Mouse (Mus musculus) CD4-positive, CD25-positive, alpha-beta regulatory T cell, adult 2 months (primary cell): ENCODE data around the gene Ccnb1ip1.
"Not testable (repeated sequence)": the region's sequence is repeated elsewhere in the genome, so short reads cannot be mapped to it uniquely, and the experiment has no call there.

Source experiments
- DNase-seq: peaks from one replicate; pipeline ENCODE4 v3.0.0-alpha.2; 2012; ENCODE audit warnings: low read depth, low spot score

The Ccnb1ip1 gene

GRCm38 (mm10) chr14:50807487-50808072 is at the start of gene Ccnb1ip1, which contains the start of gene Parp2:
Gene Ccnb1ip1 (minus strand): TSS chr14:50807732.
Gene Parp2 (plus strand): TSS chr14:50807841.
- DNase-seq, result peak; percentile 97

GRCm38 (mm10) chr14:50855788-50856187 is 48.3 kb upstream of the Ccnb1ip1 start:
- no peak for DNase-seq

- no peak for DNase-seq
Observed at GRCm38 (mm10) chr14:50837236-50837635, 29.7 kb upstream of the Ccnb1ip1 start.

GRCm38 (mm10) chr14:50834435-50834834 is 26.9 kb upstream of the Ccnb1ip1 start:
- DNase-seq, result no peak

- no peak for DNase-seq
Observed at GRCm38 (mm10) chr14:50833964-50834363, 26.4 kb upstream of the Ccnb1ip1 start.

GRCm38 (mm10) chr14:50829878-50830277 is 22.3 kb upstream of the Ccnb1ip1 start:
- DNase-seq, result no peak

- DNase-seq, result no peak
Observed at GRCm38 (mm10) chr14:50826579-50826978, 19.0 kb upstream of the Ccnb1ip1 start.

GRCm38 (mm10) chr14:50824219-50824618 is 16.7 kb upstream of the Ccnb1ip1 start:
- peak; percentile 51 for DNase-seq

- DNase-seq, result peak; percentile 61
Observed at GRCm38 (mm10) chr14:50823240-50823639, 15.7 kb upstream of the Ccnb1ip1 start.

- no peak for DNase-seq
Observed at GRCm38 (mm10) chr14:50813060-50813459, 5.5 kb upstream of the Ccnb1ip1 start.

- not testable (repeated sequence) for DNase-seq
Observed at GRCm38 (mm10) chr14:50806469-50806868, 1.1 kb downstream of the Ccnb1ip1 start.

GRCm38 (mm10) chr14:50804683-50805082 is 2.8 kb downstream of the Ccnb1ip1 start:
- no peak for DNase-seq

GRCm38 (mm10) chr14:50802843-50803562 is 4.5 kb downstream of the Ccnb1ip1 start:
- peak; percentile 60 for DNase-seq

GRCm38 (mm10) chr14:50802441-50802840 is 5.1 kb downstream of the Ccnb1ip1 start:
- DNase-seq, result no peak

GRCm38 (mm10) chr14:50799502-50800259 is 7.9 kb downstream of the Ccnb1ip1 start:
- DNase-seq, result peak; percentile 83

- peak; percentile 67 for DNase-seq
Observed at GRCm38 (mm10) chr14:50798512-50798911, 9.0 kb downstream of the Ccnb1ip1 start.

- DNase-seq, result no peak
Observed at GRCm38 (mm10) chr14:50796464-50796863, 11.1 kb downstream of the Ccnb1ip1 start.

- no peak for DNase-seq
Observed at GRCm38 (mm10) chr14:50795965-50796364, 11.6 kb downstream of the Ccnb1ip1 start.

GRCm38 (mm10) chr14:50795261-50795935 is 12.1 kb downstream of the Ccnb1ip1 start:
- DNase-seq, result no peak

GRCm38 (mm10) chr14:50788157-50788556 is 19.4 kb downstream of the Ccnb1ip1 start:
- DNase-seq, result peak; percentile 42

- peak; percentile 97 for DNase-seq
Observed at GRCm38 (mm10) chr14:50785251-50785637, 22.3 kb downstream of the Ccnb1ip1 start, which contains the start of gene Ttc5. Gene Ttc5 (minus strand): TSS chr14:50785519.
